Mouse (Mus musculus) lung, postnatal 0 days (tissue): ENCODE results near the gene Angptl4. TPM values are rescaled to one million over a fixed set of nuclear protein-coding genes. Genes with fewer than 3 reads are reported as not detected.

ENCODE experiments used
- ATAC-seq: fragments of 200-750 bp; cut with Nextera tagmentation; 2 replicates; pipeline ENCODE4 v1.8.0; 2017; ENCODE audit warnings: moderate library complexity
- DNase-seq: peaks from one replicate; pipeline ENCODE4 v3.0.0-alpha.2; 2016; ENCODE audit warnings: low spot score
- H3K27ac ChIP-seq: fragments of 300-500 bp; sonication (generic); 2 replicates; pipeline ENCODE4 v1.5.1; 2014; ENCODE audit warnings: antibody characterized with exemption, mild to moderate bottlenecking, low read length, mixed read lengths
- H3K27me3 ChIP-seq: fragments of 300-500 bp; sonication (generic); replicated peaks from 2 replicates; pipeline ENCODE4 v1.6.1; 2014; ENCODE audit warnings: low read length, mixed read lengths; ENCODE audit not compliant: insufficient read depth
- H3K36me3 ChIP-seq: fragments of 300-500 bp; sonication (generic); 2 replicates; pipeline ENCODE4 v1.6.1; 2014; ENCODE audit warnings: low read length, mixed read lengths; ENCODE audit not compliant: insufficient read depth
- H3K4me1 ChIP-seq: fragments of 300-500 bp; sonication (generic); 2 replicates; pipeline ENCODE4 v1.6.1; 2014; ENCODE audit warnings: antibody characterized with exemption, low read depth, low read length, mixed read lengths; ENCODE audit not compliant: insufficient read depth
- H3K4me2 ChIP-seq: fragments of 300-500 bp; sonication (generic); replicated peaks from 2 replicates; pipeline ENCODE4 v1.6.1; 2014; ENCODE audit warnings: low read depth, mild to moderate bottlenecking, low read length, moderate library complexity, mixed read lengths
- H3K4me3 ChIP-seq: fragments of 300-500 bp; sonication (generic); 2 replicates; pipeline ENCODE4 v1.5.1; 2014; ENCODE audit warnings: low read depth, low read length
- H3K9ac ChIP-seq: fragments of 300-500 bp; sonication (generic); replicated peaks from 2 replicates; pipeline ENCODE4 v1.6.1; 2014; ENCODE audit warnings: low read depth, mild to moderate bottlenecking
- H3K9me3 ChIP-seq: fragments of 300-500 bp; sonication (generic); 2 replicates; pipeline ENCODE4 v1.6.1; 2016; ENCODE audit warnings: low read length, mixed read lengths
- CTCF ChIP-seq: IDR thresholded peaks from 2 replicates; pipeline ENCODE4 v1.5.1; 2016; ENCODE audit warnings: antibody characterized with exemption, mild to moderate bottlenecking
- EP300 ChIP-seq: IDR thresholded peaks from 2 replicates; pipeline ENCODE4 v1.6.1; 2016; ENCODE audit warnings: antibody characterized with exemption, mild to moderate bottlenecking, control low read depth
- WGBS: fragments of 180-500 bp; shearing (Covaris S2); extraction: QIAGEN DNeasy Blood & Tissue Kit; methylation state at CpG from one replicate; pipeline ENCODE4 v1.1.7; 2014; 5-methylcytosine and 5-hydroxymethylcytosine counted together
- polyA plus RNA-seq: library from polyadenylated mRNA; unstranded; fragments of >200 nt; fragmentation: Nextera tagmentation; extraction: Ambion mirVana; gene quantifications from 2 replicates; pipeline ENCODE4 v1.2.1, GENCODE M21; 2015

The Angptl4 gene
- polyA plus RNA-seq, 1 experiment from 2014 or later, result 125 TPM

GRCm38 (mm10) chr17:33798306-33798705 is 16.7 kb upstream of the Angptl4 start:
- Histone ChIP-seq H3K9ac (no peak overlapping the region), H3K27me3 (no peaks in the 10 kb centered on the region), H3K36me3 (no peaks in the 10 kb centered on the region), H3K27ac (no peak overlapping the region), H3K4me2 (no peak overlapping the region), H3K4me1 (no peaks in the 10 kb centered on the region), H3K4me3 (no peak overlapping the region), H3K9me3 (no peaks in the 10 kb centered on the region)
- WGBS, result 42% methylated on average over 3 of the region's 3 CpGs
- ATAC-seq (peak; percentile 48), DNase-seq (peak; percentile 85)
- TF ChIP-seq CTCF, result peak; percentile 69
- peak; percentile 33; the same call in 1 of the 2 replicates for TF ChIP-seq EP300

GRCm38 (mm10) chr17:33788732-33789131 is 7.1 kb upstream of the Angptl4 start:
- H3K27me3 ChIP-seq, result no peaks in the 10 kb centered on the region
- ATAC-seq (no peak), DNase-seq (no peak)
- no peak overlapping the region for H3K9ac ChIP-seq
- H3K4me3 ChIP-seq, result no peak overlapping the region
- no peaks in the 10 kb centered on the region; the same call in 1 of the 2 replicates for H3K4me1 ChIP-seq
- H3K36me3 ChIP-seq, result no peaks in the 10 kb centered on the region
- no peaks in the 10 kb centered on the region for H3K9me3 ChIP-seq
- 11% methylated on average over 4 of the region's 4 CpGs for WGBS
- TF ChIP-seq CTCF (no peak), EP300 (peak; percentile 55)
- no peak overlapping the region for H3K27ac ChIP-seq
- H3K4me2 ChIP-seq, result no peak overlapping the region

GRCm38 (mm10) chr17:33786375-33786774 is 4.7 kb upstream of the Angptl4 start:
- Histone ChIP-seq H3K4me2 (no peak overlapping the region), H3K27me3 (no peaks in the 10 kb centered on the region), H3K36me3 (no peaks in the 10 kb centered on the region), H3K4me3 (no peak overlapping the region), H3K4me1 (peaks cover 12% of the 10 kb centered on the region), H3K27ac (no peak overlapping the region), H3K9ac (no peak overlapping the region), H3K9me3 (no peaks in the 10 kb centered on the region)
- 81% methylated on average over 18 of the region's 18 CpGs for WGBS
- TF ChIP-seq EP300 (no peak), CTCF (no peak)
- DNase-seq (no peak), ATAC-seq (no peak)

- H3K36me3 ChIP-seq, result no peaks in the 10 kb centered on the region
- no peak overlapping the region for H3K4me3 ChIP-seq
- no peak overlapping the region for H3K4me2 ChIP-seq
- WGBS, result 65% methylated on average over 2 of the region's 2 CpGs
- H3K27me3 ChIP-seq, result no peaks in the 10 kb centered on the region
- TF ChIP-seq CTCF (no peak), EP300 (no peak)
- H3K27ac ChIP-seq, result no peak overlapping the region
- H3K9me3 ChIP-seq, result no peaks in the 10 kb centered on the region
- ATAC-seq, result no peak
- no peak for DNase-seq
- H3K4me1 ChIP-seq, result peaks cover 20% of the 10 kb centered on the region
- H3K9ac ChIP-seq, result no peak overlapping the region
Measured at GRCm38 (mm10) chr17:33784939-33785338, 3.3 kb upstream of the Angptl4 start.

- peak; percentile 18; the same call in 1 of the 2 replicates for ATAC-seq
- no peaks in the 10 kb centered on the region for H3K27me3 ChIP-seq
- no peak overlapping the region for H3K4me2 ChIP-seq
- H3K4me1 ChIP-seq, result peaks cover 25% of the 10 kb centered on the region
- peak overlapping the region; percentile 47 for H3K27ac ChIP-seq
- H3K36me3 ChIP-seq, result no peaks in the 10 kb centered on the region
- H3K9ac ChIP-seq, result no peak overlapping the region
- no peaks in the 10 kb centered on the region for H3K9me3 ChIP-seq
- DNase-seq, result peak; percentile 89
- H3K4me3 ChIP-seq, result no peak overlapping the region
- TF ChIP-seq CTCF (no peak), EP300 (peak; percentile 63)
Measured at GRCm38 (mm10) chr17:33783408-33783807, 1.8 kb upstream of the Angptl4 start.

- peak overlapping the region; percentile 72 for H3K4me2 ChIP-seq
- H3K4me3 ChIP-seq, result peak overlapping the region; percentile 45
Measured at GRCm38 (mm10) chr17:33782067-33782466, 437 bp upstream of the Angptl4 start.

GRCm38 (mm10) chr17:33780431-33780830 is 1.2 kb downstream of the Angptl4 start:
- no peaks in the 10 kb centered on the region for H3K27me3 ChIP-seq
- DNase-seq (peak; percentile 42), ATAC-seq (no peak)
- peaks cover 25% of the 10 kb centered on the region for H3K4me1 ChIP-seq
- H3K9me3 ChIP-seq, result no peaks in the 10 kb centered on the region
- H3K4me3 ChIP-seq, result peak overlapping the region; percentile 45
- H3K36me3 ChIP-seq, result no peaks in the 10 kb centered on the region
- peak overlapping the region; percentile 72 for H3K4me2 ChIP-seq
- H3K9ac ChIP-seq, result peak overlapping the region; percentile 42; the same call in 1 of the 2 replicates
- 59% methylated on average over 5 of the region's 5 CpGs for WGBS
- peak overlapping the region; percentile 89 for H3K27ac ChIP-seq
- TF ChIP-seq CTCF (no peak), EP300 (no peak)

More at GRCm38 (mm10) chr17:33782067-33782466, 437 bp upstream of the Angptl4 start:
- 30% methylated on average over 4 of the region's 4 CpGs for WGBS
- H3K4me1 ChIP-seq, result peaks cover 25% of the 10 kb centered on the region
- no peaks in the 10 kb centered on the region for H3K27me3 ChIP-seq
- TF ChIP-seq EP300 (no peak; the same call in 1 of the 2 replicates), CTCF (peak; percentile 43)
- H3K9ac ChIP-seq, result 0 out of 2 replicates have a peak overlapping the region, but pooled peaks have one; percentile 42
- ATAC-seq (no peak), DNase-seq (peak; percentile 6)
- H3K9me3 ChIP-seq, result no peaks in the 10 kb centered on the region
- H3K36me3 ChIP-seq, result no peaks in the 10 kb centered on the region
- H3K27ac ChIP-seq, result peak overlapping the region; percentile 89
